Mouse (Mus musculus): ENCODE data around the gene Rem2. TPM values are rescaled to one million over a fixed set of nuclear protein-coding genes. Genes with fewer than 3 reads are reported as not detected.

Gene Rem2
- total RNA-seq, 4 experiments from 2014 or later, result not detected

GRCm38 (mm10) chr14:54488350-54488749, 12.4 kb downstream of the Rem2 start:
- DNase-seq (ENCODE audit: low spot score), result no peak

- no peak for DNase-seq (ENCODE audit: low spot score)
Measured at GRCm38 (mm10) chr14:54492345-54493131, 16.6 kb downstream of the Rem2 start.

- no peak for DNase-seq (ENCODE audit: low spot score)
Measured at GRCm38 (mm10) chr14:54493236-54493635, 17.3 kb downstream of the Rem2 start.

- DNase-seq (ENCODE audit: low spot score), result peak; percentile 31
Measured at GRCm38 (mm10) chr14:54494234-54494633, 18.3 kb downstream of the Rem2 start.

GRCm38 (mm10) chr14:54496706-54497105, 20.8 kb downstream of the Rem2 start:
- no peak for DNase-seq (ENCODE audit: low spot score)

GRCm38 (mm10) chr14:54499330-54499729, 23.4 kb downstream of the Rem2 start:
- no peak for DNase-seq (ENCODE audit: low spot score)

- DNase-seq (ENCODE audit: low spot score), result no peak
Measured at GRCm38 (mm10) chr14:54501365-54501764, 25.5 kb downstream of the Rem2 start.

GRCm38 (mm10) chr14:54503092-54503491, 27.2 kb downstream of the Rem2 start:
- no peak for DNase-seq (ENCODE audit: low spot score)

GRCm38 (mm10) chr14:54509774-54510173, 33.9 kb downstream of the Rem2 start:
- DNase-seq (ENCODE audit: low spot score), result no peak

- no peak for DNase-seq (ENCODE audit: low spot score)
Measured at GRCm38 (mm10) chr14:54516710-54517310, 40.9 kb downstream of the Rem2 start.

- no peak for DNase-seq (ENCODE audit: low spot score)
Measured at GRCm38 (mm10) chr14:54523600-54523999, 47.7 kb downstream of the Rem2 start.

GRCm38 (mm10) chr14:54527227-54528006, 51.5 kb downstream of the Rem2 start:
- DNase-seq (ENCODE audit: low spot score), result no peak

GRCm38 (mm10) chr14:54528007-54528393, 52.1 kb downstream of the Rem2 start:
- DNase-seq (ENCODE audit: low spot score), result no peak

- DNase-seq (ENCODE audit: low spot score), result peak; percentile 80
Measured at GRCm38 (mm10) chr14:54528446-54529111, 52.7 kb downstream of the Rem2 start.

Other genes with a start within 250 kb of the Rem2 start
- 100 to 1,000 TPM; 108 to 121 (median 113) TPM for gene Dad1, start 222.0 kb upstream of the Rem2 start, total RNA-seq (2022)
- 10 to 100 TPM; 40.8 to 49.9 (median 44.7) TPM for gene Abhd4, start 221.9 kb upstream of the Rem2 start, total RNA-seq (2022)
- not detected for gene Olfr49, start 191.2 kb upstream of the Rem2 start, total RNA-seq (2022)
- 10 to 100 TPM; 84.0 to 95.7 (median 84.7) TPM for gene Oxa1l, start 115.3 kb upstream of the Rem2 start, total RNA-seq (2022)
- gene Slc7a7, start 58.3 kb upstream of the Rem2 start, total RNA-seq (2022), result 1 to 10 TPM; 3.8 to 6.4 (median 5.1) TPM
- 100 to 1,000 TPM; 118 to 126 (median 121) TPM for gene Mrpl52, start 49.2 kb upstream of the Rem2 start, total RNA-seq (2022)
- gene Mmp14, start 44.5 kb upstream of the Rem2 start, total RNA-seq (2022), result 10 to 100 TPM in 2 of 4 experiments, 1 to 10 TPM in 2; 7.4 to 12.1 (median 9.2) TPM
- gene Lrp10, start 12.0 kb upstream of the Rem2 start, total RNA-seq (2022), result 10 to 100 TPM; 45.5 to 62.2 (median 50.7) TPM
- 10 to 100 TPM; 29.8 to 34.0 (median 32.1) TPM for gene Prmt5, start 41.4 kb downstream of the Rem2 start, total RNA-seq (2022)
- 1 to 10 TPM; 3.5 to 6.1 (median 4.1) TPM for gene Haus4, start 78.5 kb downstream of the Rem2 start, total RNA-seq (2022)
- 1 to 10 TPM; 4.6 to 5.2 (median 4.7) TPM for gene Ajuba, start 101.5 kb downstream of the Rem2 start, total RNA-seq (2022)
- gene 4931414P19Rik, start 129.9 kb downstream of the Rem2 start, total RNA-seq (2022), result 1 to 10 TPM; 2.7 to 5.8 (median 4.7) TPM
- gene Psmb5, start 141.9 kb downstream of the Rem2 start, total RNA-seq (2022), result 100 to 1,000 TPM; 177 to 185 (median 182) TPM
- gene Psmb11, start 145.3 kb downstream of the Rem2 start, total RNA-seq (2022), result not detected
- not detected for gene Gm17606, start 164.9 kb downstream of the Rem2 start, total RNA-seq (2022)
- under 1 TPM; 0.08 to 0.57 (median 0.12) TPM for gene Cdh24, start 165.3 kb downstream of the Rem2 start, total RNA-seq (2022)
- gene 1700123O20Rik, start 210.1 kb downstream of the Rem2 start, total RNA-seq (2022), result 10 to 100 TPM; 12.9 to 15.3 (median 13.3) TPM
- gene Acin1, start 210.8 kb downstream of the Rem2 start, total RNA-seq (2022), result 10 to 100 TPM; 63.8 to 81.1 (median 74.3) TPM
- not detected for gene Gm29776, start 222.7 kb downstream of the Rem2 start, total RNA-seq (2022)
- not detected for gene Cebpe, start 236.1 kb downstream of the Rem2 start, total RNA-seq (2022)

All from heart, adult 8-10 months (tissue).